Mouse (Mus musculus) midbrain, embryonic 12.5 days (tissue): ENCODE data around the gene Rps7. TPM values are rescaled to one million over a fixed set of nuclear protein-coding genes. Genes with fewer than 3 reads are reported as not detected.
A peak's percentile ranks its signal among the peaks of the same experiment; 100 is the strongest.

Experiments used
- ATAC-seq: fragments of 200-750 bp; cut with Nextera tagmentation; 2 replicates; pipeline ENCODE4 v1.8.0; 2017; ENCODE audit warnings: low read depth, moderate TSS enrichment, moderate library complexity; ENCODE audit not compliant: low FRiP score
- H3K27ac ChIP-seq: fragments of 300-500 bp; sonication (generic); replicated peaks from 2 replicates; pipeline ENCODE4 v1.5.1; 2016; ENCODE audit warnings: mild to moderate bottlenecking
- H3K27me3 ChIP-seq: fragments of 300-500 bp; sonication (generic); 2 replicates; pipeline ENCODE4 v1.6.1; 2016; ENCODE audit warnings: mild to moderate bottlenecking
- H3K36me3 ChIP-seq: fragments of 300-500 bp; sonication (generic); 2 replicates; pipeline ENCODE4 v1.6.1; 2016
- H3K4me1 ChIP-seq: fragments of 300-500 bp; sonication (generic); 2 replicates; pipeline ENCODE4 v1.6.1; 2016
- H3K4me2 ChIP-seq: fragments of 300-500 bp; sonication (generic); replicated peaks from 2 replicates; pipeline ENCODE4 v1.6.1; 2016; ENCODE audit warnings: mild to moderate bottlenecking, moderate library complexity
- H3K4me3 ChIP-seq: fragments of 300-500 bp; sonication (generic); 2 replicates; pipeline ENCODE4 v1.5.1; 2016; ENCODE audit warnings: mild to moderate bottlenecking
- H3K9ac ChIP-seq: fragments of 300-500 bp; sonication (generic); replicated peaks from 2 replicates; pipeline ENCODE4 v1.6.1; 2016; ENCODE audit warnings: mild to moderate bottlenecking, moderate library complexity
- H3K9me3 ChIP-seq: fragments of 300-500 bp; sonication (generic); 2 replicates; pipeline ENCODE4 v1.6.1; 2016; ENCODE audit warnings: mild to moderate bottlenecking
- WGBS: fragments of 180-500 bp; shearing (Covaris S2); methylation state at CpG from one replicate; pipeline ENCODE4 v1.1.7; 2016; 5-methylcytosine and 5-hydroxymethylcytosine counted together
- polyA plus RNA-seq: library from polyadenylated mRNA; unstranded; fragments of >200 nt; fragmentation: Nextera tagmentation; extraction: Ambion mirVana; gene quantifications from 2 replicates; pipeline ENCODE4 v1.2.1, GENCODE M21; 2016

The Rps7 gene
- polyA plus RNA-seq, 1 experiment from 2014 or later = 607 TPM

GRCm38 (mm10) chr12:28636543-28636942 is 790 bp upstream of the Rps7 start:
- Histone ChIP-seq H3K4me2 (peak overlapping the region; percentile 76), H3K4me1 (peaks cover 14% of the 10 kb centered on the region), H3K27me3 (no peaks in the 10 kb centered on the region), H3K9ac (no peak overlapping the region), H3K9me3 (no peaks in the 10 kb centered on the region), H3K36me3 (peaks cover 31% of the 10 kb centered on the region), H3K4me3 (peak overlapping the region; percentile 89), H3K27ac (no peak overlapping the region)
- WGBS = 89% methylated on average over 6 of the region's 6 CpGs
- no peak for ATAC-seq

GRCm38 (mm10) chr12:28635058-28635534 is 657 bp downstream of the Rps7 start:
- 2% methylated on average over 23 of the region's 23 CpGs for WGBS
- H3K9me3 ChIP-seq = no peaks in the 10 kb centered on the region
- no peaks in the 10 kb centered on the region for H3K27me3 ChIP-seq
- peak overlapping the region; percentile 89 for H3K27ac ChIP-seq
- peak overlapping the region; percentile 99 for H3K9ac ChIP-seq
- peak overlapping the region; percentile 89 for H3K4me3 ChIP-seq
- H3K4me1 ChIP-seq = peaks cover 14% of the 10 kb centered on the region
- peak overlapping the region; percentile 76 for H3K4me2 ChIP-seq
- H3K36me3 ChIP-seq = peaks cover 45% of the 10 kb centered on the region
- ATAC-seq = 0 out of 2 replicates have a peak, but pooled peaks have one; percentile 14

- H3K9ac ChIP-seq = no peak overlapping the region
- peaks cover 54% of the 10 kb centered on the region for H3K36me3 ChIP-seq
- H3K4me1 ChIP-seq = peaks cover 4% of the 10 kb centered on the region; the same call in 1 of the 2 replicates
- no peaks in the 10 kb centered on the region for H3K27me3 ChIP-seq
- no peak overlapping the region for H3K27ac ChIP-seq
- H3K4me3 ChIP-seq = no peak overlapping the region
- H3K4me2 ChIP-seq = no peak overlapping the region
- ATAC-seq = no peak
- 95% methylated on average over 2 of the region's 2 CpGs for WGBS
- no peaks in the 10 kb centered on the region for H3K9me3 ChIP-seq
These were observed 7.3 kb downstream of the Rps7 start for GRCm38 (mm10) chr12:28628436-28628835.

- no peaks in the 10 kb centered on the region for H3K4me1 ChIP-seq
- H3K9ac ChIP-seq = no peak overlapping the region
- H3K36me3 ChIP-seq = peaks cover 41% of the 10 kb centered on the region
- no peak overlapping the region for H3K4me2 ChIP-seq
- no peak for ATAC-seq
- H3K27me3 ChIP-seq = no peaks in the 10 kb centered on the region
- H3K9me3 ChIP-seq = no peaks in the 10 kb centered on the region
- no peak overlapping the region for H3K4me3 ChIP-seq
- H3K27ac ChIP-seq = no peak overlapping the region
- WGBS = 74% methylated on average over 4 of the region's 4 CpGs
These were observed 8.7 kb downstream of the Rps7 start for GRCm38 (mm10) chr12:28627092-28627491.

GRCm38 (mm10) chr12:28625407-28625806 is 10.3 kb downstream of the Rps7 start:
- Histone ChIP-seq H3K9ac (no peak overlapping the region), H3K4me3 (no peak overlapping the region), H3K4me2 (no peak overlapping the region), H3K27me3 (no peaks in the 10 kb centered on the region), H3K27ac (no peak overlapping the region), H3K4me1 (peaks cover 8% of the 10 kb centered on the region; the same call in 1 of the 2 replicates), H3K36me3 (peaks cover 24% of the 10 kb centered on the region), H3K9me3 (no peaks in the 10 kb centered on the region)
- 89% methylated on average over 7 of the region's 7 CpGs for WGBS
- ATAC-seq = no peak

- Histone ChIP-seq H3K4me3 (no peak overlapping the region), H3K9ac (no peak overlapping the region), H3K27me3 (no peaks in the 10 kb centered on the region), H3K9me3 (no peaks in the 10 kb centered on the region), H3K4me1 (peaks cover 8% of the 10 kb centered on the region; the same call in 1 of the 2 replicates), H3K27ac (no peak overlapping the region), H3K36me3 (peaks cover 12% of the 10 kb centered on the region), H3K4me2 (no peak overlapping the region)
- ATAC-seq = no peak
- 88% methylated on average over 2 of the region's 2 CpGs for WGBS
These were observed 11.5 kb downstream of the Rps7 start for GRCm38 (mm10) chr12:28624251-28624650.

- no peak within 1 kb of the TSS for H3K4me3 ChIP-seq
- no peaks in the 10 kb centered on the region for H3K27me3 ChIP-seq
These were observed 12.6 kb downstream of the Rps7 start, which contains the start of gene Colec11 for GRCm38 (mm10) chr12:28623195-28623594. Gene Colec11, minus strand, starts transcription at chr12:28623377.

GRCm38 (mm10) chr12:28622641-28623040 is 13.1 kb downstream of the Rps7 start:
- no peaks in the 10 kb centered on the region for H3K36me3 ChIP-seq
- no peak overlapping the region for H3K9ac ChIP-seq
- ATAC-seq = no peak
- no peak overlapping the region for H3K4me2 ChIP-seq
- no peaks in the 10 kb centered on the region for H3K9me3 ChIP-seq
- H3K4me1 ChIP-seq = peaks cover 8% of the 10 kb centered on the region; the same call in 1 of the 2 replicates
- H3K27me3 ChIP-seq = no peaks in the 10 kb centered on the region
- WGBS = 92% methylated on average over 1 of the region's 1 CpGs
- no peak overlapping the region for H3K4me3 ChIP-seq
- H3K27ac ChIP-seq = no peak overlapping the region

More at GRCm38 (mm10) chr12:28623195-28623594, 12.6 kb downstream of the Rps7 start, which contains the start of gene Colec11:
- Histone ChIP-seq H3K9ac (no peak within 1 kb of the TSS), H3K36me3 (peaks cover 2% of the 10 kb centered on the region; the same call in 1 of the 2 replicates), H3K9me3 (no peaks in the 10 kb centered on the region), H3K4me1 (peaks cover 8% of the 10 kb centered on the region; the same call in 1 of the 2 replicates), H3K4me2 (no peak within 1 kb of the TSS), H3K27ac (no peak within 1 kb of the TSS)
- no peak for ATAC-seq
- 68% methylated on average over 5 of the region's 5 CpGs for WGBS

- H3K4me1 ChIP-seq = peaks cover 8% of the 10 kb centered on the region; the same call in 1 of the 2 replicates
- no peak overlapping the region for H3K4me3 ChIP-seq
- 63% methylated on average over 5 of the region's 5 CpGs for WGBS
- no peak overlapping the region for H3K4me2 ChIP-seq
- no peaks in the 10 kb centered on the region for H3K36me3 ChIP-seq
- H3K27ac ChIP-seq = no peak overlapping the region
- H3K9ac ChIP-seq = no peak overlapping the region
- ATAC-seq = no peak
- H3K9me3 ChIP-seq = no peaks in the 10 kb centered on the region
- H3K27me3 ChIP-seq = no peaks in the 10 kb centered on the region
These were observed 13.6 kb downstream of the Rps7 start for GRCm38 (mm10) chr12:28622167-28622532.

GRCm38 (mm10) chr12:28621451-28622166 is 14.1 kb downstream of the Rps7 start:
- H3K27me3 ChIP-seq = no peaks in the 10 kb centered on the region
- H3K9ac ChIP-seq = no peak overlapping the region
- no peak for ATAC-seq
- no peak overlapping the region for H3K4me3 ChIP-seq
- no peak overlapping the region for H3K4me2 ChIP-seq
- H3K9me3 ChIP-seq = no peaks in the 10 kb centered on the region
- H3K4me1 ChIP-seq = peaks cover 8% of the 10 kb centered on the region; the same call in 1 of the 2 replicates
- 37% methylated on average over 7 of the region's 7 CpGs for WGBS
- H3K36me3 ChIP-seq = no peaks in the 10 kb centered on the region
- no peak overlapping the region for H3K27ac ChIP-seq

GRCm38 (mm10) chr12:28617297-28617696 is 18.5 kb downstream of the Rps7 start:
- Histone ChIP-seq H3K9me3 (no peaks in the 10 kb centered on the region), H3K4me1 (peaks cover 8% of the 10 kb centered on the region; the same call in 1 of the 2 replicates), H3K4me2 (no peak overlapping the region), H3K36me3 (no peaks in the 10 kb centered on the region), H3K4me3 (no peak overlapping the region), H3K27ac (no peak overlapping the region), H3K27me3 (peaks cover 3% of the 10 kb centered on the region; the same call in 1 of the 2 replicates), H3K9ac (no peak overlapping the region)
- 79% methylated on average over 4 of the region's 4 CpGs for WGBS
- ATAC-seq = no peak

- H3K4me1 ChIP-seq = no peaks in the 10 kb centered on the region
- no peak overlapping the region for H3K4me2 ChIP-seq
- no peaks in the 10 kb centered on the region for H3K9me3 ChIP-seq
- 86% methylated on average over 7 of the region's 7 CpGs for WGBS
- H3K9ac ChIP-seq = no peak overlapping the region
- H3K27ac ChIP-seq = no peak overlapping the region
- ATAC-seq = no peak
- H3K4me3 ChIP-seq = no peak overlapping the region
- H3K27me3 ChIP-seq = peaks cover 3% of the 10 kb centered on the region; the same call in 1 of the 2 replicates
- no peaks in the 10 kb centered on the region for H3K36me3 ChIP-seq
These were observed 21.4 kb downstream of the Rps7 start for GRCm38 (mm10) chr12:28614401-28614800.
